Mouse (Mus musculus) neural tube, embryonic 15.5 days (tissue): Measurements from ENCODE around the gene Ubxn4. TPM values are rescaled to one million over a fixed set of nuclear protein-coding genes. Genes with fewer than 3 reads are reported as not detected.
"Not testable (repeated sequence)": the region's sequence is repeated elsewhere in the genome, so short reads cannot be mapped to it uniquely, and the experiment has no call there.

Experiments used
- ATAC-seq: fragments of 200-750 bp; cut with Nextera tagmentation; 2 replicates; pipeline ENCODE4 v1.8.0; 2017; ENCODE audit warnings: mild to moderate bottlenecking, moderate TSS enrichment, moderate library complexity; ENCODE audit not compliant: low FRiP score
- H3K27ac ChIP-seq: fragments of 300-500 bp; sonication (generic); replicated peaks from 2 replicates; pipeline ENCODE4 v1.5.1; 2015; ENCODE audit warnings: mild to moderate bottlenecking, inconsistent platforms
- H3K27me3 ChIP-seq: fragments of 300-500 bp; sonication (generic); replicated peaks from 2 replicates; pipeline ENCODE4 v1.6.1; 2015; ENCODE audit warnings: inconsistent platforms
- H3K36me3 ChIP-seq: fragments of 300-500 bp; sonication (generic); 2 replicates; pipeline ENCODE4 v1.6.1; 2015; ENCODE audit warnings: inconsistent platforms
- H3K4me1 ChIP-seq: fragments of 300-500 bp; sonication (generic); 2 replicates; pipeline ENCODE4 v1.6.1; 2015; ENCODE audit warnings: inconsistent platforms
- H3K4me2 ChIP-seq: fragments of 300-500 bp; sonication (generic); 2 replicates; pipeline ENCODE4 v1.6.1; 2015; ENCODE audit warnings: inconsistent platforms, mild to moderate bottlenecking, moderate library complexity
- H3K4me3 ChIP-seq: fragments of 300-500 bp; sonication (generic); replicated peaks from 2 replicates; pipeline ENCODE4 v1.5.1; 2015; ENCODE audit warnings: mild to moderate bottlenecking, inconsistent platforms
- H3K9ac ChIP-seq: fragments of 300-500 bp; sonication (generic); replicated peaks from 2 replicates; pipeline ENCODE4 v1.6.1; 2015; ENCODE audit warnings: mild to moderate bottlenecking, inconsistent platforms
- H3K9me3 ChIP-seq: fragments of 300-500 bp; sonication (generic); replicated peaks from 2 replicates; pipeline ENCODE4 v1.6.1; 2016; ENCODE audit warnings: inconsistent platforms
- WGBS: fragments of 180-500 bp; shearing (Covaris S2); methylation state at CpG from one replicate; pipeline ENCODE4 v1.1.7; 2015; ENCODE audit warnings: mixed read lengths; 5-methylcytosine and 5-hydroxymethylcytosine counted together
- polyA plus RNA-seq: library from polyadenylated mRNA; unstranded; fragments of >200 nt; fragmentation: Nextera tagmentation; extraction: Ambion mirVana; gene quantifications from 2 replicates; pipeline ENCODE4 v1.2.1, GENCODE M21; 2015

Gene Ubxn4
- 73.0 and 80.4 TPM in 2 replicates for polyA plus RNA-seq

DNA sequence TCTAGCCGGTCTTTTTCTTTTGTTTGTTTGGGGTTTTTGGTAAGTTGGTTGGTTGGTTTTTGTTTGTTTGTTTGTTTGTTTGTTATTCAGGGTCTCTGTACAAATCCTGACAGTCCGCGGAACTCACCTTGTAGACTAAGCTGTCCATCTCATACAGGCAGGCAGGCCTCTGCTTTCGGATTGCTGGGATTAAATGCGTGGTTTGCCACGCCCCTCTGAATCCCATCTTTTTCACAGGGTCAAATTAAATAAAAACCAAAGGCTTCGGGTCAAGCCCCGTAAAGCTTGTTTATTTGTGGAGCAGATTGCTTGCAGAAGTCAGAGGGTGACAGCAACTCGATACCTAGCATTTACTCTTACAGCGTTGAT lies at the start of gene Ubxn4:
TSS of gene Ubxn4 (plus strand) at position 338 of the 369 bp plus-strand sequence.
- peak; percentile 32 for ATAC-seq
- H3K4me1 ChIP-seq = peaks cover 21% of the 10 kb centered on the region
- H3K27ac ChIP-seq = peak within 1 kb of the TSS; percentile 89
- H3K9me3 ChIP-seq = no peaks in the 10 kb centered on the region
- WGBS = 11% methylated on average over 10 of the region's 10 CpGs
- peak within 1 kb of the TSS; percentile 89 for H3K4me2 ChIP-seq
- no peaks in the 10 kb centered on the region for H3K27me3 ChIP-seq
- peaks cover 3% of the 10 kb centered on the region; the same call in 1 of the 2 replicates for H3K36me3 ChIP-seq
- peak within 1 kb of the TSS; percentile 70 for H3K4me3 ChIP-seq
- H3K9ac ChIP-seq = peak within 1 kb of the TSS; percentile 77

DNA sequence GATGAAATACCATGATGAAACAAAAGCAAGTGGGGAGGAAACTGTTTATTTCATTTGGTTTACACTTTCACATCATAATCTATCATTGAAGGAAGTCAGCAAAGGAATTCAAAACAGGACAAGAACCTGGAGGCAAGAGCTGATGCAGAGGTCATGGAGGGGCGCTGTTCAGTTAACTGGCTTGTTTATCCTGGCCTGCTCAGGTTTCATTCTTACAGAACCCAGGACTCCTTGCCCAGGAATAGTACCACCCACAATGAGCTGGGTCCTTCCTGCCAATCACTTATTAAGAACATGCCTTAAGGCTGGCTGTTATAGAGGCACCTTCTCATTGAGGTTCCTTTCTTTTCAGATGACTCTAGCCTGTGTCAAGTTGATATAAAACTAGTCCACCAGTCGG lies 49.8 kb upstream of the Ubxn4 start:
- no peak for ATAC-seq
- H3K36me3 ChIP-seq = peaks cover 28% of the 10 kb centered on the region
- 91% methylated on average over 2 of the region's 2 CpGs for WGBS

DNA sequence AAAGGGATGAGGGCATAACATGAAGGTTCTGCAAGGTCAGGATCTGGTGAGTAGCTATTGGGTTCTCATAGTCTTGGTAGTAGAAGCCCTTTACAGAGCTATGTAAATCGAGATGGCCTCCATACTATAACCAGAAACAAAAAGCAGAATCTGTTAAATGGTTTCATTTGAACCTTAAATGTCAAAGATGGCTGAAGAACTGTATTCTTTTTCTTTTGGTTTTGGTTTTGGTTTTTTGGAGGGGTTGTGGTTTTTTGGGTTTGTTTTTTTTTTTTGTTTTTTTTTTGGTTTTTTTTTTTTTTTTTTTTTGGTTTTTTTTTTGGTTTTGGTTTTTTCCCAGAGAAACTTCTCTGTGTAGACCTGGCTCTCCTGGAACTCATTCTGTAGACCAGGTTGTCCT lies 46.4 kb upstream of the Ubxn4 start:
- peaks cover 33% of the 10 kb centered on the region for H3K36me3 ChIP-seq
- H3K9ac ChIP-seq = no peak overlapping the region
- ATAC-seq = no peak
- H3K4me1 ChIP-seq = no peaks in the 10 kb centered on the region
- H3K27me3 ChIP-seq = no peaks in the 10 kb centered on the region
- WGBS = 100% methylated on average over 1 of the region's 1 CpGs
- H3K4me2 ChIP-seq = no peak overlapping the region
- no peak overlapping the region for H3K27ac ChIP-seq
- H3K4me3 ChIP-seq = no peak overlapping the region
- H3K9me3 ChIP-seq = no peaks in the 10 kb centered on the region

More for the DNA sequence above, 49.8 kb upstream of the Ubxn4 start:
- no peaks in the 10 kb centered on the region for H3K27me3 ChIP-seq
- H3K27ac ChIP-seq = no peak overlapping the region
- no peaks in the 10 kb centered on the region for H3K4me1 ChIP-seq
- no peak overlapping the region for H3K9ac ChIP-seq
- H3K4me3 ChIP-seq = no peak overlapping the region
- H3K9me3 ChIP-seq = no peaks in the 10 kb centered on the region
- no peak overlapping the region for H3K4me2 ChIP-seq

DNA sequence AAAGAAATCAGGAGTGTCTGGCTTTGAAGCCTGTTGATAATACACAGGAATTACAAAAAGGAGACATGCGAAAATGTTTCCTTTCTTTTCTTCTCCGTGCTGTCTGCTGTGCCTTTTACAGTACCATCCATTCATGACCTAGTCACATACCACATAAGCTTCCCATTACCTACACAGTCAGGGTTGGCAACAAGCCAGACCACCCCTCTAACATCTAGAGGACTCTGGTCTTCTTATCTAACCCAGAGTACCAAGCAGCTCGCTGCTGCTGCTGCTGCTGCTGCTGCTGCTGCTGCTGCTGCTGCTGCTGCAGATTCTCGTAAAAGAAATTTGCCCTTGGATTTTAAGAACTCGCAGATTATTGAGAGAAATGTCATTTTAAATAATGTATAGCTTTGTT lies 30.5 kb upstream of the Ubxn4 start:
- Histone ChIP-seq H3K9me3 (no peaks in the 10 kb centered on the region), H3K36me3 (peaks cover 46% of the 10 kb centered on the region), H3K4me3 (no peak overlapping the region), H3K4me2 (no peak overlapping the region), H3K27me3 (no peaks in the 10 kb centered on the region), H3K9ac (no peak overlapping the region), H3K4me1 (no peaks in the 10 kb centered on the region), H3K27ac (no peak overlapping the region)
- no peak for ATAC-seq
- 85% methylated on average over 5 of the region's 5 CpGs for WGBS

DNA sequence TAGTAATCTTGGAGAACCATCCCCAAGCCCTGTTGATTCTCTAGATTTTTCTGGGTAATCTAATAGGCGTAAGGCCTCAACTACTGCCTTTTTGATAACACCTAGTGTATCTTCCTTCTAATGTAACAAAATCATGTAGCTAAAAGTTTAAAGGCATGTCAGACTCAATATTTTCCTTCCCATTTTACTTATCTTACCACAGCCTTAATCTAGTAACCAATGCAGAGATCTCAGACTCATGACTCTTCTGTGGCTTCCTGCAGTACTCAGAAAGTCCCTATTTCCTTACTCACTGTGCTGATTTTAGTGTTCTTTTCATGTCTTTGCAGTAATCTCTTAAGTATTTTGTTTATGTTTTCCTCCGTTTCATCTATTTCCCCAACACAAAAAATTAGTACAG lies 21.9 kb upstream of the Ubxn4 start:
- no peak overlapping the region for H3K27ac ChIP-seq
- H3K9ac ChIP-seq = no peak overlapping the region
- H3K27me3 ChIP-seq = no peaks in the 10 kb centered on the region
- H3K4me3 ChIP-seq = no peak overlapping the region
- H3K4me1 ChIP-seq = no peaks in the 10 kb centered on the region
- no peaks in the 10 kb centered on the region for H3K9me3 ChIP-seq
- H3K4me2 ChIP-seq = no peak overlapping the region
- no peak for ATAC-seq
- WGBS = 98% methylated on average over 2 of the region's 2 CpGs
- peaks cover 32% of the 10 kb centered on the region for H3K36me3 ChIP-seq

- Histone ChIP-seq H3K36me3 (peaks cover 30% of the 10 kb centered on the region), H3K9ac (no peak overlapping the region), H3K4me2 (no peak overlapping the region), H3K9me3 (no peaks in the 10 kb centered on the region), H3K4me1 (no peaks in the 10 kb centered on the region), H3K4me3 (no peak overlapping the region), H3K27me3 (no peaks in the 10 kb centered on the region), H3K27ac (no peak overlapping the region)
- 78% methylated on average over 1 of the region's 1 CpGs for WGBS
- ATAC-seq = no peak
Measured at GRCm38 (mm10) chr1:128223304-128223703, 20.5 kb upstream of the Ubxn4 start.

- ATAC-seq = no peak
- H3K9ac ChIP-seq = no peak overlapping the region
- H3K27ac ChIP-seq = no peak overlapping the region
- no peak overlapping the region for H3K4me3 ChIP-seq
- no peaks in the 10 kb centered on the region for H3K9me3 ChIP-seq
- H3K36me3 ChIP-seq = peaks cover 58% of the 10 kb centered on the region
- WGBS = 98% methylated on average over 4 of the region's 4 CpGs
- no peaks in the 10 kb centered on the region for H3K27me3 ChIP-seq
- no peak overlapping the region for H3K4me2 ChIP-seq
- H3K4me1 ChIP-seq = no peaks in the 10 kb centered on the region
Measured at GRCm38 (mm10) chr1:128235181-128235580, 8.6 kb upstream of the Ubxn4 start.

GRCm38 (mm10) chr1:128243996-128244726 lies 397 bp downstream of the Ubxn4 start:
- Histone ChIP-seq H3K4me2 (peak overlapping the region; percentile 89), H3K9ac (peak overlapping the region; percentile 77), H3K4me1 (peaks cover 21% of the 10 kb centered on the region), H3K36me3 (peaks cover 3% of the 10 kb centered on the region; the same call in 1 of the 2 replicates), H3K27ac (peak overlapping the region; percentile 89), H3K27me3 (no peaks in the 10 kb centered on the region), H3K9me3 (no peaks in the 10 kb centered on the region), H3K4me3 (peak overlapping the region; percentile 70)
- peak; percentile 98 for ATAC-seq
- under 1% methylated on average over 71 of the region's 71 CpGs for WGBS

GRCm38 (mm10) chr1:128244727-128245355 lies 1.1 kb downstream of the Ubxn4 start:
- Histone ChIP-seq H3K36me3 (peaks cover 6% of the 10 kb centered on the region), H3K27me3 (no peaks in the 10 kb centered on the region), H3K27ac (peak overlapping the region; percentile 89), H3K4me2 (peak overlapping the region; percentile 89), H3K9me3 (no peaks in the 10 kb centered on the region), H3K4me3 (peak overlapping the region; percentile 70), H3K4me1 (peaks cover 24% of the 10 kb centered on the region), H3K9ac (peak overlapping the region; percentile 77)
- under 1% methylated on average over 19 of the region's 19 CpGs for WGBS
- ATAC-seq = peak; percentile 42; the same call in 1 of the 2 replicates

- not testable (repeated sequence) for H3K27ac ChIP-seq, H3K4me2 ChIP-seq, H3K9ac ChIP-seq, H3K27me3 ChIP-seq, ATAC-seq, H3K9me3 ChIP-seq, H3K4me3 ChIP-seq, H3K4me1 ChIP-seq
- peaks cover 75% of the 10 kb centered on the region for H3K36me3 ChIP-seq
- 84% methylated on average over 7 of the region's 7 CpGs for WGBS
Measured at GRCm38 (mm10) chr1:128267061-128267460, 23.3 kb downstream of the Ubxn4 start.

DNA sequence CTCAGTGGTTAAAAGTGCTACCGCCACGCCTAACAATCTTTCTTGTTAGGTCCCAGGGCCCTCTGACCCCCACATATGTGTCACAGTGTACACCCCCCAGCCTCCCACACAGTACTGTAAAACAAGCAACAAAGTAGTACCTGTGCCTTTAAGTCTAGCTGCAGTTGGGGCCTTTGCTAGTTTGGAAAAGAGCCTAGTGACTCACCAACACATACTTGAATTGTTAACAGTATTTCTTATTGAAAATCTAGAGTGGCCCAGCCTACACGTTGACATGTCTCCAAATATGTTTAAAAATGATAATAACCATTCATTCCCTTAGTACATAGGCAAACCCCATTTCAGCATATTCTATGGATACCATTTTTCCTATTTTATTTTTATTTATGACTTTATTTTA lies 27.0 kb downstream of the Ubxn4 start:
- WGBS = 96% methylated on average over 3 of the region's 3 CpGs
- Histone ChIP-seq H3K4me1 (no peaks in the 10 kb centered on the region), H3K36me3 (peaks cover 84% of the 10 kb centered on the region), H3K27me3 (no peaks in the 10 kb centered on the region), H3K9ac (no peak overlapping the region), H3K4me3 (no peak overlapping the region), H3K9me3 (no peaks in the 10 kb centered on the region), H3K27ac (no peak overlapping the region), H3K4me2 (no peak overlapping the region)
- ATAC-seq = no peak

- H3K4me2 ChIP-seq = no peak overlapping the region
- no peaks in the 10 kb centered on the region for H3K9me3 ChIP-seq
- no peak overlapping the region for H3K4me3 ChIP-seq
- ATAC-seq = no peak
- no peak overlapping the region for H3K9ac ChIP-seq
- WGBS = 97% methylated on average over 1 of the region's 1 CpGs
- no peaks in the 10 kb centered on the region for H3K27me3 ChIP-seq
- no peaks in the 10 kb centered on the region for H3K4me1 ChIP-seq
- H3K36me3 ChIP-seq = peaks cover 84% of the 10 kb centered on the region
- H3K27ac ChIP-seq = no peak overlapping the region
Measured at GRCm38 (mm10) chr1:128275908-128276307, 32.1 kb downstream of the Ubxn4 start.
